Mouse (Mus musculus) hematopoietic stem cell, adult 5-6 weeks (primary cell): ENCODE measurements at regions not wholly inside any gene's neighbourhood (a gene's known extent, or its start where the extent isn't known, plus 50 kb on each side); places are given as distances from the start of the nearest gene placed in this dataset.
"Not testable (repeated sequence)": the region's sequence is repeated elsewhere in the genome, so short reads cannot be mapped to it uniquely, and the experiment has no call there.

Experiments
- ATAC-seq, 2 experiments: fragments of 125-278 bp in 1 of 2; replicated peaks in 1 of 2; 2 replicates each; pipeline ENCODE4 v1.8.0; 2016 to 2017; ENCODE audit warnings: inconsistent platforms in 2 of 2, mild to moderate bottlenecking in 2 of 2, moderate number of reproducible peaks in 2 of 2, low read depth in 1 of 2, moderate TSS enrichment in 1 of 2; ENCODE audit not compliant: low FRiP score in 2 of 2, poor library complexity in 2 of 2, severe bottlenecking in 2 of 2, insufficient read depth in 1 of 2, low TSS enrichment in 1 of 2

DNA sequence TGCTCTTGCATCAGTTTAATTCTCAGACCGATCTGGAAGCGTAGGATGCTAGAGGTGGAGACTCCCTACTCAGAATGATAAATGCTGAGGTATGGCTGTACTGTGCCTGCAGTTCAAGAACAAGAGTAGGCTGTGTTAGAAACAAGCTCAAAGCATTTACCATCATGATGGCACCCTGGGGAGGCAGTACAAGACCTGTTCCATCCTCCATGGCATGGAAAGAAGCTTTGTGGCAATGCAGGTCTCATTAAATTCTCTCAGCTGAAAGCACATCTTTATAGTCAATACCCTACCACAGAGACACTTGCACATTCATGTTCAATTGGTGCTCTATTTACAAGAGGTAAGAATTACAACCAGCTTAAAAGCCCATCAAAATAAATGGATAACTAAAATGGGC is 209.5 kb downstream of the Tbl1xr1 start:
- no peak for ATAC-seq

- ATAC-seq, result no peak
Measured at GRCm38 (mm10) chr3:22293466-22293865, 217.0 kb downstream of the Tbl1xr1 start.

GRCm38 (mm10) chr3:22294081-22294480 is 217.6 kb downstream of the Tbl1xr1 start:
- not testable (repeated sequence) for ATAC-seq

DNA sequence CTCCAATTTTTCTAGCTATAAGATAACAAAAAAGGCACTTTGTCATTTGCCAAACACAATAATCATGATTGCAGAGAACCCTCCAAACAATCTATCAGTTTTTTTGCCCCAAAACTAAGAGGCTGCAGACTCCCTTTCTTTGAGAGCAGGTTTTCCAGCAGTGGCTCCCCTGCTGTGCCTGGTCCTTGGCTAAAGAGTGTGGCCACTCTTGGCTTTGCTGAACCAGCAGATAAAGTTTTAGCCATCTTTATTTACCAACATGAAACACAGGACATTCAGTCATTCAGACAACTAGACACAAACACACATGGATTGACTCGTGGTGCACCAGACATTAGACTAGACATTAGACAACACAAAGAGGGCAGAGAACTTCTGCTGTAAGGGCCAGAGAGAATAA is 220.5 kb downstream of the Tbl1xr1 start:
- ATAC-seq, result not testable (repeated sequence)

GRCm38 (mm10) chr3:22297831-22298230 is 221.4 kb downstream of the Tbl1xr1 start:
- ATAC-seq, result not testable (repeated sequence)

DNA sequence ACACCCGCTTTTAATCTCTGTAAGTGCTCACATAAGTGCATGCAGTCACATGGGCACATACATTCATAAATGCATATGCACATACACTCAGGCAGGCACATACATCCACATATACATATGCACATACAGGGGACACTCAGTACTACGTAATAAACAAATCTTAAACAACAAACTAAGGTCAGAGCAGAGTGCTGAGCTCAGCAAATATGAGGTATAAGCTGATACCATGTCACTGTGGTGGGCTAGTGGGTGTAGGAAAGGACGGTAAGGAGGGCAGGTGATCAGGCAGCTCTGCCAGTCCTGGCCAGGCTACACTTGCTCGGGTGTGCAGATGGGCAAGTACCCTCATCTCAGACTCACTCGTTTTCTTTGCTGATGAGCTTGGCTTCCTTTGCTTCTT is 224.1 kb downstream of the Tbl1xr1 start:
- no peak for ATAC-seq

DNA sequence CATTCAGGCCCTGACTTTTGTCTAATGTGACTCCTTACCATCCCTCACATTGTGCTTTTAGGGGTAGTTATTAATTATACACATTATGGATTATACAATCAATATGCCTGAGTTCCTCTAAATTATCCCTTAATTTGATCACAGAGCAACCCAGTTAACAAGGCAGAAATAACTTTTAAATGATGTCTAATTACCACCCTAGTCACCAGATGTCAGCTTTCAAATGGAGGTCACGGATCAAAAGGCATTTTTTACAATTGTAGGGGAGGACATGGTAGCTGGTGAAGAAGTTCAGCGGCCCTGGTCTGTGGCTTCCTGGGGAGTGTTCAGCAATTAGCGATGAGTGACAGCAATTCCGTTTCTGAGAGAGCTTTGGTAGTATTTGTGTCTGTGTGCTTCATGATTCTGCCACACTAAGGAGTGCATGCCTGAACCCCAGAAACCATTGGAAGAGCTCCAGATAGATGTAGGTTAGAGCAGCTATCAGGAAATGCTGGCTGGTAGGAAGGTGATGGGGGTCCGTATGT is 225.6 kb downstream of the Tbl1xr1 start:
- no peak for ATAC-seq

DNA sequence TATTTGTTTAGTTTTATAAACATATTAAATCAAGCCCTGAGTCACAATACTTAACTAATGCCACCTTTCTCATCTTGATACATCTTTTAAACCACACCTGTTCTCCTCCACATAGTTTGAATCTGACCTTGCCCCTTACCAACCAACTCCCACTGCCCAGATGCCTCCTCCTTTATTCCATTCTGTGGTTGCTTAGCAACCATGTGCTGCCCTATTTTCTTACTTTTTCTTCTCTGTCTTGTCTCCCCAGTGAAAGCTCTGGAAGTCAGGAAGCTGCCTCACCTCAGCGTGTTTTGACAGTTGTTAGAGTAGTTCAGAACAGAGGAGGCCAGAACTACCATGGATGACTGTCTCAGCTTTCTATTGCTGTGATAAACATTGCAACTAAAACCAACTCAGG is 227.7 kb downstream of the Tbl1xr1 start:
- no peak for ATAC-seq

- no peak for ATAC-seq
Measured at GRCm38 (mm10) chr3:22306624-22307023, 230.2 kb downstream of the Tbl1xr1 start.

- ATAC-seq, result peak; percentile 58 to 83; a peak in 3 of 4 replicates
Measured at GRCm38 (mm10) chr3:22308962-22309361, 232.5 kb downstream of the Tbl1xr1 start.

DNA sequence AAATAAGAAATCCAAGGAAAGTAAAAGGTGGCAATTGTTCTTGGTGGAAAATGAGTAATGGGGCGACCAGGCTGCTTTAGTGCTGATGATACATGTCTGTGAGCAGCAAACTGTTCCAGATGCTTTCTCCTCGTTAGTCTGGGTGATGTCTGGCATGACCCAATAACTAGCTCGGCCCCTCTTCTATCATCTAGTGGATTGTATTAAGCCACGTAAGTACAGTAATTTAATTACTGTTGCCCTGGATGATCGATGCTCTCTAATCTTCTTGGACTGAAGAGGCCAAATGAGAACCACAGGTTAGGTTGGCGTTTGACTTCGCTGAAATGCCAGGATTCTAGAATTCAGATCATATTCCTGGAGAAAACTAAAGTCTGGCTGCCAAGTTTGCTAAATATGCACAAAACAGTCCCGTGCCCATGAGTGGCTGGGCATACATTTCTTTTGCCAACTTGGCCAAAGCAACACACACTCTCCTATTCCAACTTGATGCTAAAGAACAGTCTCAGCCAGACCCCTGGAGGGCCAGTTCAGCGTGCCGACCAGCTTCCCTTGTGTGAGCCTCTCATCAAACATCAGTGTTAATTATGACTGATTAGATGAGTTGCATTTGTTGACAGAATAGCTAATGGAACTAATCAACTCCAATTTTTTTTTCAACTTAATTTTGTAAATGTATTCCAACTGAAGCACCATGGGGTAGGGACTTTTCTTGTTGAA is 240.2 kb downstream of the Tbl1xr1 start:
- no peak for ATAC-seq

DNA sequence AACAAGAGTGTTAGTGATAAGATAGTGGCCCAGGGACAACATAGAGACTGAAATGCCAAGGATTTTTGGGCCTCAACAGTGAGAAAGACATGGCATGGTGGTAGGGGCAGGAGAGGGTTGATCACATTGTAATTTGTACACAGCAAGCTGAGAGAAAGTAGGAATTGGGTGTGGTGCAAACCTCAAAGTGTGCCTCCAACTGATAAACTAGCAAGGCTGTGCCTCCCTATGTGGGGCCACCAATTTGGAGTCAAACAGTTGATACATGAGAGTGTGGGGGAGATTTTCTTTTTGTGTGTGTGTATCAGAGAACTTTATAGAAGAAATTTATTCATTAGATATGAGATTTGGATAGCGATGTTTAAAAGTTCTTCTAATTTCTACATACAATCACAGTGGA is 244.0 kb downstream of the Tbl1xr1 start:
- ATAC-seq, result not testable (repeated sequence)

DNA sequence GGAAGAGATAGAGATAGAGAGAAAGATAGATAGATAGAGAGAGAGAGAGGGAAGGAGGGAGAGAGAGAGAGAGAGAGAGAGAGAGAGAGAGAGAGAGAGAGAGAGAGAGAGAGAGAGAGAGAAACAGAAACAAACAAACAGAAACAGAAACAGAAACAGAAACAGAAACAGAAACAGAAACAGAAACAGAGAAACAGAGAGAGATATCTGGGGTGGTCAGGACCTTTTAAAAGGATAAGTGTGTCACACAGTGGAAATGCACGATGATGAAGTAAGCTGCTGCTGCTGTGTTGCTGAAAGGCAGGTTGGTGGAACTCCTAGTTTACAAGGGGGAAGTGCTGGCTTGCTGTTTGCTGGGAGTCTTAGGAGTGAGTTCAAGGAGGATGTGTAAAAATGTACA is 254.8 kb downstream of the Tbl1xr1 start:
- no peak for ATAC-seq
